Mouse (Mus musculus) lung, embryonic 15.5 days (tissue): ENCODE measurements around the gene Paxx. TPM values are rescaled to one million over a fixed set of nuclear protein-coding genes. Genes with fewer than 3 reads are reported as not detected.
"Not testable (repeated sequence)": the region's sequence is repeated elsewhere in the genome, so short reads cannot be mapped to it uniquely, and the experiment has no call there.

ENCODE experiments used
- ATAC-seq: fragments of 200-750 bp; cut with Nextera tagmentation; 2 replicates; pipeline ENCODE4 v1.8.0; 2017; ENCODE audit warnings: moderate number of reproducible peaks, borderline replicate concordance; ENCODE audit not compliant: low FRiP score, low TSS enrichment; ENCODE audit errors: extremely low read depth
- H3K27ac ChIP-seq: fragments of 300-500 bp; sonication (generic); 2 replicates; pipeline ENCODE4 v1.5.1; 2015; ENCODE audit warnings: moderate library complexity, mild to moderate bottlenecking, inconsistent platforms
- H3K27me3 ChIP-seq: fragments of 300-500 bp; sonication (generic); 2 replicates; pipeline ENCODE4 v1.6.1; 2015; ENCODE audit warnings: inconsistent platforms
- H3K36me3 ChIP-seq: fragments of 300-500 bp; sonication (generic); 2 replicates; pipeline ENCODE4 v1.6.1; 2015; ENCODE audit warnings: inconsistent platforms
- H3K4me1 ChIP-seq: fragments of 300-500 bp; sonication (generic); 2 replicates; pipeline ENCODE4 v1.6.1; 2015; ENCODE audit warnings: inconsistent platforms
- H3K4me2 ChIP-seq: fragments of 300-500 bp; sonication (generic); 2 replicates; pipeline ENCODE4 v1.6.1; 2015; ENCODE audit warnings: inconsistent platforms, mild to moderate bottlenecking, moderate library complexity
- H3K4me3 ChIP-seq: fragments of 300-500 bp; sonication (generic); 2 replicates; pipeline ENCODE4 v1.5.1; 2015; ENCODE audit warnings: mild to moderate bottlenecking, inconsistent platforms
- H3K9ac ChIP-seq: fragments of 300-500 bp; sonication (generic); 2 replicates; pipeline ENCODE4 v1.6.1; 2015; ENCODE audit warnings: inconsistent platforms
- H3K9me3 ChIP-seq: fragments of 300-500 bp; sonication (generic); 2 replicates; pipeline ENCODE4 v1.6.1; 2016; ENCODE audit warnings: inconsistent platforms
- WGBS: fragments of 180-500 bp; shearing (Covaris S2); methylation state at CpG from one replicate; pipeline ENCODE4 v1.1.7; 2015; 5-methylcytosine and 5-hydroxymethylcytosine counted together
- microRNA-seq: library from miRNA; unstranded; fragments of <30 nt; microRNA quantifications from one replicate; pipeline ENCODE4, GENCODE M21; 2016
- polyA plus RNA-seq: library from polyadenylated mRNA; unstranded; fragments of >200 nt; fragmentation: Nextera tagmentation; extraction: Ambion mirVana; gene quantifications from 2 replicates; pipeline ENCODE4 v1.2.1, GENCODE M21; 2015

Paxx gene
- polyA plus RNA-seq, 1 experiment from 2014 or later, result 37.0 TPM

GRCm38 (mm10) chr2:25422587-25423410, 38.1 kb downstream of the Paxx start, which contains the start of gene Fut7:
Gene Fut7, plus strand, starts transcription at chr2:25423267.
- H3K4me3 ChIP-seq, result no peak within 1 kb of the TSS
- 53% methylated on average over 17 of the region's 17 CpGs for WGBS
- no peak within 1 kb of the TSS for H3K27ac ChIP-seq
- H3K27me3 ChIP-seq, result peaks cover 39% of the 10 kb centered on the region
- no peaks in the 10 kb centered on the region for H3K36me3 ChIP-seq
- peak; percentile 13; the same call in 1 of the 2 replicates for ATAC-seq
- H3K9ac ChIP-seq, result no peak within 1 kb of the TSS
- no peak within 1 kb of the TSS for H3K4me2 ChIP-seq
- H3K9me3 ChIP-seq, result no peaks in the 10 kb centered on the region
- no peaks in the 10 kb centered on the region for H3K4me1 ChIP-seq

DNA sequence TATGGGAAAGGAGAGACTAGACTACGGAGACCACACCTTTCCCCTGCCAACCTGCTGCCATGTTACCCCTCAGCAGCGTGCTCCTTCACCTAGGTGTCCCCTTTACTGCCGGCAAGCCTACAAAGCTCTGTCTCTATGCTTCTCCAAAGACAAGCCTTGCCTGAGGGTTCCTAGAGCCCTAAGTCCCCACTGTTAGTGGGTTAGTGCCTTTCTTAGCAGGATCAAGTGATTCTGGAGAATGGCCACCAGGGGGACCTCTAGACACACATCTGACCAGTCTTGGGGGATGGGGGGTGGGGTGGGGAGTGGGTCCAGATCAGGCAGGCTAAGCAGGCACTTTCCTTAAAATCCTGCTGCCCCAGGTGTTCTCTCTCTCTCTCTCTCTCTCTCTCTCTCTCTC, 39.0 kb downstream of the Paxx start:
- no peak overlapping the region for H3K27ac ChIP-seq
- no peak overlapping the region for H3K4me3 ChIP-seq
- no peaks in the 10 kb centered on the region for H3K9me3 ChIP-seq
- no peaks in the 10 kb centered on the region for H3K36me3 ChIP-seq
- no peak for ATAC-seq
- WGBS, result 24% methylated on average over 3 of the region's 3 CpGs
- H3K4me2 ChIP-seq, result no peak overlapping the region
- no peaks in the 10 kb centered on the region for H3K4me1 ChIP-seq
- no peak overlapping the region for H3K9ac ChIP-seq
- H3K27me3 ChIP-seq, result peaks cover 39% of the 10 kb centered on the region

DNA sequence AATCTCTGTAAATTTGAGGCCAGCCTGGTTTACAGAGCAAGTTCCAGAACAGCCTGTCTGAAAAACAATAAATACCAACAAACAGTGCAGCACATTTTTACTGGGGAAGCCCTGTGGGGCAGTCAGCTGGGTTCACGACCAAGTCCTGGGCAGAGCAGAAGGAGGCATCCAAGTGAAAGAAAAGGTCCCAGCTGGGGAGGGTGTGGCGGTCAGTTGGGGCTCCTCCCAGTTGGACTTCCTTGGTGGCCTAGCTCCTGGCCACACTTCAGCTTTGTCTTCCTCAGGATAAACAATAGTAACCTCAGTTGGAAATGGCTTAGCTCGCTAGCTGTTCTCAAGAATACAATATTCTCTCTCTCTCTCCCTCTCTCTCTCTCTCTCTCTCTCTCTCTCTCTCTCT, 43.5 kb downstream of the Paxx start:
- no peak overlapping the region for H3K4me2 ChIP-seq
- H3K9ac ChIP-seq, result no peak overlapping the region
- H3K4me1 ChIP-seq, result no peaks in the 10 kb centered on the region
- H3K4me3 ChIP-seq, result no peak overlapping the region
- no peaks in the 10 kb centered on the region for H3K9me3 ChIP-seq
- peaks cover 2% of the 10 kb centered on the region; the same call in 1 of the 2 replicates for H3K27me3 ChIP-seq
- no peaks in the 10 kb centered on the region for H3K36me3 ChIP-seq
- no peak for ATAC-seq
- 25% methylated on average over 3 of the region's 3 CpGs for WGBS
- H3K27ac ChIP-seq, result no peak overlapping the region

DNA sequence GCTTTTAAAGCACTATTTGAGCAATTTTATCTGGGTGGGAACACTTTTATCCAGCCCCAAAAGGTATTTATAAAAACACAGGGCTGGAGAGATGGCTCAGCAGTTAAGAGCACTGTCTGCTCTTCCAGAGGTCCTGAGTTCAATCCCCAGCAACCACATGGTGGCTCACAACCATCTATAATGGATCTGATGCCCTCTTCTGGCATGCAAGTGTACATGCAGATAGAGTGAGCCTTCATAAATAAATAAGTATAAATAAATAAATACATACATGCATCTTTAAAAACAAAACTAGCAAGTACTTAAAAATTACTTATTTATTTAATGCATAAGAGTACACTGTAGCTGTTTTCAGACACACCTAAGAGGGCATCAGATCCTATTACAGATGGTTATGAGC, 47.5 kb downstream of the Paxx start:
- H3K27me3 ChIP-seq, H3K27ac ChIP-seq, ATAC-seq, H3K4me1 ChIP-seq, H3K4me2 ChIP-seq, H3K4me3 ChIP-seq, H3K36me3 ChIP-seq, H3K9me3 ChIP-seq, H3K9ac ChIP-seq: not testable (repeated sequence)

DNA sequence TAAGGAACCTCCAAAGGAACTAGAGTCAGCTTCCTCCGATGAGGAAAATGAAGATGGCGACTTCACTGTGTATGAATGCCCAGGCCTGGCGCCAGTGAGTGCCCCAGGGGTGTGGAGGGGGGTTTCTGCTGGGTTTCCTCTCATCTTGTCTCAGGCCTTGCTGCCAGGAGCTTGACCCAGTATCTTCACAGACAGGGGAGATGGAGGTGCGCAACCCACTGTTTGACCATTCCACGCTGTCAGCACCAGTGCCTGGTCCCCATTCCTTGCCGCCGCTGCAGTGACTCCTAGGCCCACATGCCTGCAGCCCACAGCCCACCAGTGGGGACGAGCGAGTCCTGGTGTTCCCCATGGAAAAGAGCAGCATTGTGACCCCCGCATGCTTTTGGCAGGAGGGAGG, 52.0 kb downstream of the Paxx start:
- Histone ChIP-seq H3K4me1 (no peaks in the 10 kb centered on the region), H3K4me3 (no peak overlapping the region), H3K9me3 (no peaks in the 10 kb centered on the region), H3K27me3 (peaks cover 19% of the 10 kb centered on the region), H3K27ac (no peak overlapping the region), H3K36me3 (no peaks in the 10 kb centered on the region), H3K9ac (no peak overlapping the region), H3K4me2 (no peak overlapping the region)
- 74% methylated on average over 10 of the region's 10 CpGs for WGBS
- ATAC-seq, result no peak

Small RNAs within 50 kb of the gene (microRNA-seq; reads per million reads assigned to microRNA genes)
- gene Mir3087, result not detected

Other genes with a start within 250 kb of the Paxx start
- gene Nelfb, start 249.6 kb downstream of the Paxx start, polyA plus RNA-seq, result 121 and 122 TPM in 2 replicates
- gene Stpg3, start 246.5 kb downstream of the Paxx start, polyA plus RNA-seq, result not detected in 2 replicates
- 0.69 and 1.4 TPM in 2 replicates for gene Fam166a, start 242.3 kb downstream of the Paxx start, polyA plus RNA-seq
- 704 and 709 TPM in 2 replicates for gene Tubb4b, start 236.4 kb downstream of the Paxx start, polyA plus RNA-seq
- gene Slc34a3, start 226.7 kb downstream of the Paxx start, polyA plus RNA-seq, result not detected in 2 replicates
- not detected in 2 replicates for gene Rnf224, start 224.3 kb downstream of the Paxx start, polyA plus RNA-seq
- gene Rnf208, start 218.8 kb downstream of the Paxx start, polyA plus RNA-seq, result 8.9 and 9.9 TPM in 2 replicates
- 0.19 and 0.35 TPM in 2 replicates for gene Cysrt1, start 218.6 kb downstream of the Paxx start, polyA plus RNA-seq
- gene AL732309.1, start 214.2 kb downstream of the Paxx start, polyA plus RNA-seq, result 3.5 and 5.0 TPM in 2 replicates
- 24.4 and 24.5 TPM in 2 replicates for gene Tmem203, start 205.7 kb downstream of the Paxx start, polyA plus RNA-seq
- gene Tprn, start 198.5 kb downstream of the Paxx start, polyA plus RNA-seq, result 6.7 and 8.7 TPM in 2 replicates
- gene Ssna1, start 188.7 kb downstream of the Paxx start, polyA plus RNA-seq, result 229 and 239 TPM in 2 replicates
- 132 and 136 TPM in 2 replicates for gene Anapc2, start 188.6 kb downstream of the Paxx start, polyA plus RNA-seq
- not detected in 2 replicates for gene Tmem210, start 172.9 kb downstream of the Paxx start, polyA plus RNA-seq
- 3.4 and 4.5 TPM in 2 replicates for gene Lrrc26, start 171.2 kb downstream of the Paxx start, polyA plus RNA-seq
- 0.45 and 0.48 TPM in 2 replicates for gene Grin1, start 141.9 kb downstream of the Paxx start, polyA plus RNA-seq
- 48.8 and 52.0 TPM in 2 replicates for gene Man1b1, start 128.8 kb downstream of the Paxx start, polyA plus RNA-seq
- 14.5 and 14.9 TPM in 2 replicates for gene Dpp7, start 104.7 kb downstream of the Paxx start, polyA plus RNA-seq
- gene Uap1l1, start 95.4 kb downstream of the Paxx start, polyA plus RNA-seq, result 16.4 and 20.5 TPM in 2 replicates
- 42.2 and 45.2 TPM in 2 replicates for gene Sapcd2, start 88.8 kb downstream of the Paxx start, polyA plus RNA-seq
- 2.1 and 3.6 TPM in 2 replicates for gene Entpd2, start 65.2 kb downstream of the Paxx start, polyA plus RNA-seq
- 27.5 and 28.7 TPM in 2 replicates for gene Npdc1, start 61.7 kb downstream of the Paxx start, polyA plus RNA-seq
- 0.11 TPM in 1 of 2 replicates, not detected in the other for gene Fut7, start 37.8 kb downstream of the Paxx start, polyA plus RNA-seq
- gene Abca2, start 32.4 kb downstream of the Paxx start, polyA plus RNA-seq, result 4.5 and 4.8 TPM in 2 replicates
- gene Clic3, start 4.3 kb downstream of the Paxx start, polyA plus RNA-seq, result 77.9 and 90.3 TPM in 2 replicates
- gene Ptgds, start 9.0 kb upstream of the Paxx start, polyA plus RNA-seq, result 10.2 and 24.3 TPM in 2 replicates
- gene Lcn12, start 32.8 kb upstream of the Paxx start, polyA plus RNA-seq, result not detected in 2 replicates
- 72.8 and 76.2 TPM in 2 replicates for gene Fbxw5, start 39.7 kb upstream of the Paxx start, polyA plus RNA-seq
- 5.8 and 6.6 TPM in 2 replicates for gene C8g, start 40.6 kb upstream of the Paxx start, polyA plus RNA-seq
- 37.1 and 41.3 TPM in 2 replicates for gene Traf2, start 85.8 kb upstream of the Paxx start, polyA plus RNA-seq
- 311 and 323 TPM in 2 replicates for gene Edf1, start 96.8 kb upstream of the Paxx start, polyA plus RNA-seq
- 4.5 and 7.1 TPM in 2 replicates for gene Mamdc4, start 113.8 kb upstream of the Paxx start, polyA plus RNA-seq
- gene Phpt1, start 114.1 kb upstream of the Paxx start, polyA plus RNA-seq, result 163 and 177 TPM in 2 replicates
- 0.09 TPM in 1 of 2 replicates, not detected in the other for gene Ajm1, start 120.7 kb upstream of the Paxx start, polyA plus RNA-seq
- gene Rabl6, start 147.4 kb upstream of the Paxx start, polyA plus RNA-seq, result 74.0 and 75.2 TPM in 2 replicates
- gene Ccdc183, start 156.6 kb upstream of the Paxx start, polyA plus RNA-seq, result 0.17 and 0.45 TPM in 2 replicates
- 26.8 and 27.2 TPM in 2 replicates for gene Tmem141, start 160.9 kb upstream of the Paxx start, polyA plus RNA-seq
- gene Fcna, start 166.9 kb upstream of the Paxx start, polyA plus RNA-seq, result 2.4 and 3.6 TPM in 2 replicates
- gene Lcn8, start 192.0 kb upstream of the Paxx start, polyA plus RNA-seq, result 0.26 and 0.40 TPM in 2 replicates
- gene Lcn5, start 196.9 kb upstream of the Paxx start, polyA plus RNA-seq, result not detected in 2 replicates
- gene Lcn6, start 215.7 kb upstream of the Paxx start, polyA plus RNA-seq, result not detected in 2 replicates
- gene Lcn10, start 221.6 kb upstream of the Paxx start, polyA plus RNA-seq, result not detected in 2 replicates
- not detected in 2 replicates for gene Obp2a, start 238.9 kb upstream of the Paxx start, polyA plus RNA-seq
- gene Bmyc, start 245.6 kb upstream of the Paxx start, polyA plus RNA-seq, result 64.4 and 69.3 TPM in 2 replicates